Mouse (Mus musculus) frontal cortex, postnatal 36 days (tissue): ENCODE measurements at regions not wholly inside any gene's neighbourhood (a gene's known extent, or its start where the extent isn't known, plus 50 kb on each side); places are given as distances from the start of the nearest gene placed in this dataset.
"Not testable (repeated sequence)": the region's sequence is repeated elsewhere in the genome, so short reads cannot be mapped to it uniquely, and the experiment has no call there.

Experiments
- DNase-seq, 2 experiments: peaks; one replicate each; pipeline ENCODE4 v3.0.0; 2022; ENCODE audit warnings: low spot score in 2 of 2

GRCm38 (mm10) chr12:61989471-61989870, 466.5 kb downstream of the Lrfn5 start:
- DNase-seq, result peak in 1 of 2 experiments; percentile 11

GRCm38 (mm10) chr12:61993858-61994257, 470.9 kb downstream of the Lrfn5 start:
- not testable (repeated sequence) for DNase-seq

- no peak for DNase-seq
Observed at GRCm38 (mm10) chr12:61994294-61994693, 471.3 kb downstream of the Lrfn5 start.

GRCm38 (mm10) chr12:62013351-62013750, 490.4 kb downstream of the Lrfn5 start:
- no peak for DNase-seq

- not testable (repeated sequence) for DNase-seq
Observed at GRCm38 (mm10) chr12:62017676-62018075, 494.7 kb downstream of the Lrfn5 start.
